Mouse (Mus musculus): ENCODE data around the gene Brd9.
"Not testable (repeated sequence)": the region's sequence is repeated elsewhere in the genome, so short reads cannot be mapped to it uniquely, and the experiment has no call there.

Gene Brd9

GRCm38 (mm10) chr13:73990761-73991160 lies 53.1 kb downstream of the Brd9 start:
- no peak for DNase-seq (ENCODE audit: low spot score)

GRCm38 (mm10) chr13:73991267-73991666 lies 53.7 kb downstream of the Brd9 start:
- no peak for DNase-seq (ENCODE audit: low spot score)

- DNase-seq (ENCODE audit: low spot score), result no peak
Observed at GRCm38 (mm10) chr13:73996456-73996855, 58.8 kb downstream of the Brd9 start.

GRCm38 (mm10) chr13:74000519-74000918 lies 62.9 kb downstream of the Brd9 start:
- no peak for DNase-seq (ENCODE audit: low spot score)

- no peak for DNase-seq (ENCODE audit: low spot score)
Observed at GRCm38 (mm10) chr13:74000961-74001360, 63.4 kb downstream of the Brd9 start.

- no peak for DNase-seq (ENCODE audit: low spot score)
Observed at GRCm38 (mm10) chr13:74001492-74001891, 63.9 kb downstream of the Brd9 start.

GRCm38 (mm10) chr13:74006881-74007280 lies 69.3 kb downstream of the Brd9 start:
- DNase-seq (ENCODE audit: low spot score), result not testable (repeated sequence)

- DNase-seq (ENCODE audit: low spot score), result not testable (repeated sequence)
Observed at GRCm38 (mm10) chr13:74008216-74008615, 70.6 kb downstream of the Brd9 start.

GRCm38 (mm10) chr13:74008948-74009718 lies 71.5 kb downstream of the Brd9 start, which contains the start of gene Tppp:
Gene Tppp (plus strand): TSS chr13:74009407.
- peak; percentile 94 for DNase-seq (ENCODE audit: low spot score)

GRCm38 (mm10) chr13:74009791-74010614 lies 72.4 kb downstream of the Brd9 start:
- peak; percentile 66 for DNase-seq (ENCODE audit: low spot score)
